Mouse (Mus musculus) left cerebral cortex, postnatal 25 days (tissue): ENCODE results near the gene Pomc. TPM values are rescaled to one million over a fixed set of nuclear protein-coding genes. Genes with fewer than 3 reads are reported as not detected.
"Not testable (repeated sequence)": the region's sequence is repeated elsewhere in the genome, so short reads cannot be mapped to it uniquely, and the experiment has no call there.

Experiments
- DNase-seq, 2 experiments: peaks; one replicate each; pipeline ENCODE4 v3.0.0; 2022; ENCODE audit warnings: low spot score in 2 of 2, mixed read lengths in 1 of 2
- intact Hi-C: fragments of 180-260 bp; cut with DNase I; formaldehyde crosslinking; loops from one replicate; pipeline ENCODE4 v1.15.1; 2025
- total RNA-seq, 2 experiments: library from RNA; stranded (reverse); gene quantifications; 2 replicates each; pipeline ENCODE4 v1.2.3; 2021

Gene Pomc
- total RNA-seq, 2 experiments from 2014 or later: 2.5 to 2.9 TPM

DNA sequence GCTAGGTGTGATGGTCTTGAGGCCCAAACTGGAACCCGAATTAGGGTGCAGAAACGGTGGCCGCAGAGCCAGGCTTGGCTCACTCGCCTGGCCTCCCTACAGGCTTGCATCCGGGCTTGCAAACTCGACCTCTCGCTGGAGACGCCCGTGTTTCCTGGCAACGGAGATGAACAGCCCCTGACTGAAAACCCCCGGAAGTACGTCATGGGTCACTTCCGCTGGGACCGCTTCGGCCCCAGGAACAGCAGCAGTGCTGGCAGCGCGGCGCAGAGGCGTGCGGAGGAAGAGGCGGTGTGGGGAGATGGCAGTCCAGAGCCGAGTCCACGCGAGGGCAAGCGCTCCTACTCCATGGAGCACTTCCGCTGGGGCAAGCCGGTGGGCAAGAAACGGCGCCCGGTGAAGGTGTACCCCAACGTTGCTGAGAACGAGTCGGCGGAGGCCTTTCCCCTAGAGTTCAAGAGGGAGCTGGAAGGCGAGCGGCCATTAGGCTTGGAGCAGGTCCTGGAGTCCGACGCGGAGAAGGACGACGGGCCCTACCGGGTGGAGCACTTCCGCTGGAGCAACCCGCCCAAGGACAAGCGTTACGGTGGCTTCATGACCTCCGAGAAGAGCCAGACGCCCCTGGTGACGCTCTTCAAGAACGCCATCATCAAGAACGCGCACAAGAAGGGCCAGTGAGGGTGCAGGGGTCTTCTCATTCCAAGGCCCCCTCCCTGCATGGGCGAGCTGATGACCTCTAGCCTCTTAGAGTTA lies 5.2 kb downstream of the Pomc start:
- DNase-seq: peak; percentile 87 to 92
- intact Hi-C loops: loop anchor here (1.0 kb wide), 1 partner anchor 120 kb away; no protein-coding TSS in a partner anchor

DNA sequence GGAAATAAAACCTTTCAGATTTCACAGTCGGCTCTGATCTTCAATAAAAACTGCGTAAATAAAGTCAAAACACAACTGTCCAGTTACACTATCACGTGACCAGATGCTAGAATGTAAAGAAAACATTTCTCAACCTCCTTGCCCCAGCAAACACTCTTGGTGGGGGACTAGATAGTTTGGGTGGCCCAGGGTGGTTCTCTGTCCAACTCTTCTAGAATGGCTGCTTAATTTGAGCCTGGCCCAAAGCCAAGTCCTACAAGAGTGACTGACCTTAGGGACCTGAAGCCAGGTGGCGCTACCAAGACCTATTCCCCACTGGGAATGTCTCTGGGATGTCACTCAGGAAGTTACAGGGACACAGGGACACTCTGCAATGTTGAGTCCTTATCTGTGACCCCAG lies 5.8 kb downstream of the Pomc start:
- intact Hi-C loops: no loop called here
- DNase-seq: no peak

DNA sequence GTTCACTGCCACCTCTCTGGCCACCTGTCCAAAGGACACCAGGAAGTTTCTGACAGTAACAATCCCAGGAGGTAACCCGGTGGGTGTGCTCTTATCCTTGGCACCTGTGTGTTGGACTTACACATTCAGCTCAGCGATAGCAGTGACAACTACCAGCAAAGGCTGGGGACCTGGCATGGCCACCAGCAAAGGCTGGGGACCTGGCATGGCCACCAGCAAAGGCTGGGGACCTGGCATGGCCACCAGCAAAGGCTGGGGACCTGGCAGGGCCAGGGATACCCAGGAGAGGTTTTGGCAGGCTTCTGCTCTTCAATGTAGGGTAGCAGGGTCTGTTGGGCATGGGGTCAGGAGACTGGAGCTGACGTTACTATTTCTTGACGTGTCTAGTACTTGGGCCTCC lies 12.4 kb downstream of the Pomc start:
- intact Hi-C loops: no loop called here
- DNase-seq: no peak

DNA sequence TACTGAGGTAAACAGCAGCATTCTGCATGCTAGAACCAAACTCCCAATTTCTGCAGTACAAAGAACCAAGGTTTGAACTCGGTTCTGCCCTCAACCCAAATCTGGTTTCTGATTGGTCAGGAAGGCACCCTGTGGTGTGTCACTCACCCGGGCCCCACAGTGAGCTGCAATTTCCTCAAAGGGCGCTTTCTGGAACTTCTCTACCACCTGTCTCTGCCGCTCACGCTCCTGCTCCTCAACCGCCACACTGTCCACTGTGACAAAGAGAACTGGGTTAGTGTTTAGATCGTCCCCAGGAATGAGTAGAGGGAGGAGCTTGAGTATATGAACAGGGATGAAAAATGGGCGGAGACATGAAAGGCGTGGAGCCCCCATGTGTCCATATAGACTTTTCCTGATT lies 13.6 kb downstream of the Pomc start:
- no peak for DNase-seq
- intact Hi-C loops: no loop called here

DNA sequence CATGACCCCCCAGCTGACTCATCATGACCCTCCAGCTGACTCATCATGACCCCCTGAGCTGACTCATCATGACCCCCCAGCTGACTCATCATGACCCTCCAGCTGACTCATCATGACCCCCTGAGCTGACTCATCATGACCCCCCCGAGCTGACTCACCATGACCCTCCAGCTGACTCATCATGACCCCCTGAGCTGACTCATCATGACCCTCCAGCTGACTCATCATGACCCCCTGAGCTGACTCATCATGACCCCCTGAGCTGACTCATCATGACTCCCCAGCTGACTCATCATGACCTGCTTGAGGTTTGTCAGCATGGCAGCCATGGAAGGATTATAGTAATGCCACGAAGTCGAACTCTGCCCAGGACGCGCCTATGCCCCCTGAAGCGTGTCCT lies 18.4 kb downstream of the Pomc start:
- intact Hi-C loops, DNase-seq: not testable (repeated sequence)

DNA sequence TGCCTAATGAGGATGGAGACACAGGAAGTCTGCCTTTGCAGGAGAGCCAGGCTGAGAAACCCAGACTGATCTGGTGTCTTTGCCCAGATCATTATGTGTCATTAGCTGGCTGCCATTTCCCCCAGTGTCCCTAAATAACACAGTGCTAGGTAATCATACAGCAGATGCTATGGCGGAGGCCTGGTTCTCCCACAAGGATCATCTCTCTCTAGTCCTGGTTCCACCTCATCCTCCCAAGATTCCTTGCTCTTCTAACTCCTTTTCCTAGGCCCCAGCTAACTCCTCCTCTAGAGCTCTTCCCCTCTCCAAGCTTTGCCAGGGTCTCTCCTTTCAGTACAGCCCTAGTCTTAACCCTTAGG lies 26.2 kb downstream of the Pomc start:
- no peak for DNase-seq
- intact Hi-C loops: loop anchor here (5.0 kb wide), 1 partner anchor 54 kb away; no protein-coding TSS in a partner anchor

DNA sequence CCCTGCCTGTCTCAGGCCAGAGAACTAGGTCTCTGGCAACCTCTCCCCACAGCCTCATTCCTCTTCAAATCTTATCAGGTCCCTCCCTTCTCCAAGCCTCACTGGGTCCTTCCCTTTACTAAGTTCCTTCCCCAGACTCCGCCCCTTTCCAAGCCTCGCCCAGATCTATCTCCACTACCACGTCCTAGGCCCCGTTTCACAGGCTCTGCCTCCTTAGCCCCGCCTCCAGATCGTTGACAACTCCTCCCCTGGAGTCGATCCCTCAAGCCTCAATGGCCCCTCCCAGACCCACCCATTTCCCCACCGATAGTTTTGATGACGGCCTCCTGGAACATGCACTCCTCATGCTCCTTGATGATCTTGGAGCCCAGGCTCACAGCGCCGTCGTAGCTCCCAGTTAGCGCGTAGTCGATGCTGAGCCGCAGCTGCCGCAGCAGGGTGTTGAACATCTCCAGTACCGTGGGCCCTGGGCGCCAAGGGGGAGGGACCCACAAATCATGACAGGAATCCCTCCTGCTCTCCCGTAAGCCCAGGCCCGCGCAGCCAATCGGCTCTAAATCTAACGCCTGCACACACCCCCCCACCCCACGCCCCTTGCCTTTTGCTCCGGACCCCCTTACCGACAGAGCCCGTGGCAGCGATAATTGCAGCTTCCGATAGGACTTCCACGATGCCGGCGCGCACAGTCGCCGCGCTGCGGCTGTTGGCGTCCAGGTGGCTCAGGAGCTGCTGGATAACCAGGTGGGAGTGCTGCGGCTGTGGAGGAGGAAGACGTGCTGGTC lies 26.8 kb downstream of the Pomc start:
- intact Hi-C loops: loop anchor here (5.0 kb wide), 1 partner anchor 54 kb away; no protein-coding TSS in a partner anchor
- DNase-seq: peak; percentile 73 to 88

DNA sequence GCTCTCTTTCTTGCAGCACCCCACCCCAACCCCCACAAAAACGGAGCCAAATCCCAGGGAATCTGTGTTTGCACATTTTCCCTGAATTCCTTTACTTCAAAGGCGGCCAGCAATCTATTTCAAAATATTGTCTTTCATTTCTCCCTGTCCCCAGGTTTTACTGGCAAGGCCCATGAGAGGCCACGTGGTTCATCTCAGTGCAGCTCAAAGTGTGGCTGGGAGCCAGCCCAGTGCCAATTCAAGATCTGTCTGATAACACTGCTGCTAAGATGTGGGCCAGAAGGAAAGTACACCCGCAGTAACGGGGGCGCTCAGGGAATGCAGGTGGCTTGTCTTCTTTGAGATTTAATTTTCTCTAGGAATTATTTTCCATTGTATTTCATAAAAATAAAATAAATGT lies 27.5 kb downstream of the Pomc start:
- intact Hi-C loops: loop anchor here (5.0 kb wide), 1 partner anchor 55 kb away; no protein-coding TSS in a partner anchor
- peak; percentile 68 to 78 for DNase-seq

DNA sequence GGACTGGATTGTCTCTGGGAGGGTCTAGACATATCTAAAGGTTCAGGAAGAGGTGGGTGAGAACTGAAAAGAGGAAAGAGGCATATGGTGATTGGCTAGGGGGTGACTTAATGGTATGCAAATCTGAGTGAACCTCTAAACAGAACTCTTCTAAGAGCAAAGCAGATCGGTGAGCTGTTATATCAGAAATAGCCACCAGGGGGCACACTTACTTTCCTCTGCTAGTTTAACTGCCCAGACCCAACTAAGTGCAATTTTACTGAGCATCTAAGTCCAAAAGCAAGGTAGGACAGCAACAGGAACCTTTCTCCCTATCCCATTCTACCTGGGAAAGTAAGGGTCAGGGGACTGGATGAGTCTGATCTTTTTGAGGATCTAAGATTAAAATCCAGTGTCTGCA lies 29.0 kb downstream of the Pomc start:
- intact Hi-C loops: loop anchor here (1.0 to 5.0 kb wide), 3 partner anchors 54 to 97 kb away; no protein-coding TSS in a partner anchor
- peak; percentile 86 to 92 for DNase-seq

DNA sequence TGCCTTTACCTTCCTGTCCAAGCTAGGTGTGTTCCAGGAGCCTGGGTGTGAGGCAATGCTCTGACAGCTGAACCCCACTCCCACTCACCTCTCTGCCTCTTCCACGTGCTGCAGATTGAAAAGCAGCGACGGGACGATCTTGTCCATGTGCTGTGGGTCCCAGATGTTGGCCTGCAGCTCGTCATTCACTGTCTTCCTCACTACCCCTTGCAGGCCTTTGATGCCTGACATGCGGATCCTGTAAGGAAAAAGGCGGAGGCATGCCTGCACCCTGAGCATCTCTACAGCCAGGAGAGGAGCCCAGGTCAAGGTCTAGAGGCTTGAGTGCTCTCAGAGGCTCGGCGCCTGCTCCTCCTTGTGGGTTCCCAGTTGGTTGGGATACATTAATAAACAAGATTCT lies 29.7 kb downstream of the Pomc start:
- no peak for DNase-seq
- intact Hi-C loops: loop anchor here (5.0 kb wide), 1 partner anchor 57 kb away; no protein-coding TSS in a partner anchor

DNA sequence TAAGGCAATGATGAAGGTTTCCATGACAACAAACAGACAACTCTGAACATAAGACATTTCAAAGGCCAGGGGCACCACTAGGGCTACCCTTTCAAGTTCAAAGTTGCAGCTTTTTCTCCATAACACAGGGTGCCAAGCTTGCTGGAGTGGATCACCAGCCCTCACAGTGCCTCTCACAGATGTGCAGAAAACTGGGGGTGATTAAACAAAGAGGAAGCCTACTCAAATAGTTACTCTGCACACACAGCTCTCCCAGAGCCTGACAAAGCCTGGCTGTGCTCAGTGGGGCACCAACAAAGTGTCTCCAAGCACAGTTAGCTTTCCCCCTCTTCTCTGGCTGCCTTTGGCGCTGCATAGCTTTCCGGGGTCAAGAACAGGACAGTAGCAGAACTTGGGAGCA lies 35.2 kb downstream of the Pomc start:
- no peak for DNase-seq
- intact Hi-C loops: no loop called here

DNA sequence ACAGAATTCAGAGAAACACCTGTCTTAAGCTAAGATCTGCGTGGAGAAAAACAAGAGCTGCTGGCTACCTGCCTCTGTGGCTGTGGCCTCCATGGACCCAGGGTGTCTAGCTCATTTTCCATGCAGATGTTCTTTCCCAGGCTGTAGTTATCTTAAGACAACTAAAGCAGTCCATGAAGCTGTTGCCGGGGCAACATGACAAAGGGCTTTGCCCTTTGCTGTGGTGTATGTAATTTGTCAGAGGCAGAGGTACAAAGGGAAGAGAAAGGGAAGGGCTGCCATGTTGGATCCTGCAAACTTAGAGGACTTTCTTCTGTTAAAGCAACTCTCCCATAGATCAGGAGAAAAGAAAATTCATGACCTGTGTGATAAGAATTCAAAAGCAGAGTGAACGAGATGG lies 36.3 kb downstream of the Pomc start:
- intact Hi-C loops: no loop called here
- no peak for DNase-seq

DNA sequence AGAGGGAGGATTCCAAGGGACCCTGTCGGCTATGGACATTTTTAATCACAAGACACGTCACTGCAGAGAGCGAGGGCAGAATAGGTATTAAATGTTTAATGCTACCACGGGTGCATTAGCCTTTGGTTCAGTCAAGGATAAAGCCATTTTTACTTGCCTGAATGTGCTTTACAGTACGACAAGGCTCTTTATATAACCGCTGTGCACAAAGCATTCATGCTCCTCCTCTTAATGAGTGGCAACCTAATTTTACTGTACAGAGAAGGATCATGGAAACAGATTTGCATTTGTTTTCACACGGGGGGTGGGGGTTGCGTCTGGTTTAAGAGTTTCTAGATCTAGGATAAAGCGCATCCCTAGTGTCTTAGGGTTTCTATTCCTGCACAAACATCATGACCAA lies 42.0 kb downstream of the Pomc start:
- intact Hi-C loops: no loop called here
- DNase-seq: no peak

DNA sequence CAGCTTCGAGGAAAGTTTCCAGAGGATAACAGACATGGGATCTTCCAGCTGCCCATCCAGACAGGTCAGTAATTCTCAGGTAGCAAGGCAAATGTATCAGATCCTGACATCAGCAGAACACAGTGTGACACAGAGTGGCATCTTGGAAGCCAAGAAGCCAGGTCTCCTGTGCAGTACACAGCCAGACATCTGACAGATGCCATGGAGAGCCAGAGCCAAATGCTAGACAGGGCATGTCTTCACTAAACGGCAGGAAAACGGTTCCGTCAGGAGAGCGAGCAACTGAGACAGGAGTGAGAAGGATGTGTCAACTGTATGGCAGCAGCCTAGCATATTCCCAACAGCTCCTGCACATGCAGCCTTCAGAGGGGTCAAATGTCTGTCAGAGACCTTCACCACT lies 45.7 kb downstream of the Pomc start:
- intact Hi-C loops: no loop called here
- DNase-seq: no peak

DNA sequence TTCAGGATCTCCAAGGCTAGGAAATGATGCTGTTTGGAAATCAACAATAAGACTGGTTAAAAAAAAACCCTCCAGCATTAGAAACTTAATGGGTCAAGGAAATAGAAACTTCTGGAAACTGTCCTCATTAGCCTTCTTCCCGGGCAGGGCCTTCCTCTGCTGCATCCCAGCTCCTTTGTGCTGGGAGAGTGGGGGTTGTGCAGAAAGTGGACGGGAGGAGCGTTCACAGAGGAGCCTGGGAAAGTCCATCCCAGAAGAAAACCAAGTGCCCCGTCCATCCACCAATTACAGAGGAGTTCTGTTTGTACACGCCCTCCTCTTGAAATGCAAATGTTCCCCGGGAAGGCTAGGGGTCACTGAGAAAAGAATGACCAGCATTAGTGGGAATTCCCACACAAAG lies 49.9 kb downstream of the Pomc start:
- peak in 1 of 2 experiments; percentile 53 for DNase-seq
- intact Hi-C loops: no loop called here

DNA sequence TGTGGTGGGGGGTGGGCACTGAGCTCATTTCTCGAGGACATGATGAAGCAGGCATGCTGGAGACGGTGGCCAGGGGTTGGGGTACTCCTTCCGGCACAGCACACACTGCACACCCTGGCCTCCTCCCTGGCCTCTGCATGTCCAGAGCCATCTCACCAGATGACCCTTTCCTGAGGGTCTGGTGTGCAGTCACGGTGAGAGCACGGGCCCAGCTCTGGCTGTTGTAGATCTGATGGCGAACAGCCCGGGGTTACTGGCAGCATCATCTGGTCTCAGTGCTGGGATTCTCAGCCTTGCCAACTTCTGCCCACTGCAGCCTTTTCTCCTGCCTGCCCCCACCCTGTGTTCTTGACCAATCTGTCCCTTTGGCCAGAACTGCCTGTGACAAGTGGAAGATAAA lies 51.3 kb downstream of the Pomc start:
- DNase-seq: peak in 1 of 2 experiments; percentile 53
- intact Hi-C loops: loop anchor here (2.0 kb wide), 1 partner anchor 33 kb away; the partner anchor contains the start of gene Efr3b

DNA sequence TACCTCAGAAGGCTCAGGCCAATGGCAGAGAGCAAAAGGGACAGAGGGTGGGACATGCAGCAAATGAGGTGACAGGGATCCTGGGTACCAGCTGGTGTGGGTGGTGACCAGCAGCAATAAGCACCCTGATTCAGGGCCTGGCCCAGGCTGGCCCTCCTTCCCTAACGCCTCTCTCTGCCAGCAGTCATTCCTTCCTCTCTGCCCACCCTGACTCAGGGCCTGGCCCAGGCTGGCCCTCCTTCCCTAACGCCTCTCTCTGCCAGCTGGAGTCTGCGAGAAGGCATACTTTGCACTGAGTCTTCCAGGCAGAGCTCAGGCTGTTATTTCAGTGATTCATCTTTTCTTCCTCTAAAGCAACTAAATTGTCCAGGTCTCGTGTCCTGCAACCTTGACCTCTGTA lies 52.4 kb downstream of the Pomc start:
- DNase-seq: peak; percentile 33 to 57
- intact Hi-C loops: loop anchor here (2.0 kb wide), 1 partner anchor 32 kb away; the partner anchor contains the start of gene Efr3b

DNA sequence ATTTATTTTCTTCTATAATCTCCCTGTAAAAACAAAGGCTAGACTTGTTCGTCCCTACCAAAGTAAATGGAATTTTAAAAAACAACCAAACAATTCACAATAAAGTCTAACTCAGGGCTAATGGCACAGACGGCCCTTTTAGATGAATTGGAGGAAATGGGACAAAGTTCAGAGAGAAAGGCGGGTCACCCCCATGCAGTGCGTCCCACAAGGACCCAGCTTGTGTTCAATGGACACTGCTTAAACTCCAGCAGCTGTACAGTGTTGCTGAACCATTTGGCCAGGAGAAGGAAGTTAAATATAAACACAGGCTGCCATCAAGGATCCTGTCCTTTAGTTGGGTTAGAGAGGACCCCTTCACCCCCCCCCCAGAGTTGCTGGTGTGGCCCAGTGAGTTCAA lies 53.0 kb downstream of the Pomc start:
- no peak for DNase-seq
- intact Hi-C loops: loop anchor here (2.0 kb wide), 1 partner anchor 31 kb away; the partner anchor contains the start of gene Efr3b

DNA sequence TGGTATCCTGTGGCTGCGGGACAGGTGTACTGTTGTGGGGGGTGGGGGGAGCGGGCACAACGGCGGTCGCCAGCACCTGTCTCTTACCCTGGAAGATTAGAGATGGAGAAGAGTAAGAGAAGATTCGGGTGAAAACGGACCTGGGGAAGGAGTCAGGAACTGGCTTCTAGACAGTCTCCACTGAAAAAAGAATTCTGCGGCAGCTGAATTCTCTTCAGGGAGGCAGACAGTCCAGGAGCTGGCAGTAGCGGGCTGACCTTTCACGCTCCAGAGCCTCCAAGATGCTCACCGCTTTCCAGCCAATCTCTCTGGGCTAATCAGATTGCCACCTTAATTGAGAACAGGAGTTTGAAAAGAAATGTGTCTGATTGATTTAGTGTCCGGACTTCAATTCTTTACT lies 54.0 kb downstream of the Pomc start:
- intact Hi-C loops: no loop called here
- no peak for DNase-seq
